Mouse (Mus musculus): Measurements from ENCODE around the gene Cmklr1.

GRCm38 (mm10) chr5:113580248-113580647 lies 70.0 kb downstream of the Cmklr1 start:
- TF ChIP-seq CTCF (IDR thresholded peaks at IDR 0.05), result peak; percentile 68
- TF ChIP-seq EP300 (IDR thresholded peaks at IDR 0.05), result no peak
